Mouse (Mus musculus) erythroblast, adult 5-6 weeks (primary cell): ENCODE results near the gene Lgr4. TPM values are rescaled to one million over a fixed set of nuclear protein-coding genes. Genes with fewer than 3 reads are reported as not detected.

ENCODE experiments used
- ATAC-seq: replicated peaks from 2 replicates; pipeline ENCODE4 v1.8.0; 2016; ENCODE audit warnings: moderate number of reproducible peaks, mild to moderate bottlenecking, moderate TSS enrichment, inconsistent platforms; ENCODE audit not compliant: poor library complexity, low FRiP score, severe bottlenecking
- total RNA-seq, 2 experiments: library from RNA; stranded (forward) in 1 of 2; stranded (reverse) in 1 of 2; fragments of 150-400 nt in 1 of 2; fragments of 200-764, 138-1000 nt in 1 of 2; gene quantifications; 2 replicates each; pipeline versions ENCODE4 v1.2.3 to v1.2.4; 2015 to 2017; ENCODE audit warnings: low replicate concordance in 2 of 2

Gene Lgr4
- total RNA-seq, 2 experiments from 2014 or later: 0.51 to 1.2 TPM

- ATAC-seq: no peak
Measured at GRCm38 (mm10) chr2:109944995-109945394, 27.5 kb downstream of the Lgr4 start.

DNA sequence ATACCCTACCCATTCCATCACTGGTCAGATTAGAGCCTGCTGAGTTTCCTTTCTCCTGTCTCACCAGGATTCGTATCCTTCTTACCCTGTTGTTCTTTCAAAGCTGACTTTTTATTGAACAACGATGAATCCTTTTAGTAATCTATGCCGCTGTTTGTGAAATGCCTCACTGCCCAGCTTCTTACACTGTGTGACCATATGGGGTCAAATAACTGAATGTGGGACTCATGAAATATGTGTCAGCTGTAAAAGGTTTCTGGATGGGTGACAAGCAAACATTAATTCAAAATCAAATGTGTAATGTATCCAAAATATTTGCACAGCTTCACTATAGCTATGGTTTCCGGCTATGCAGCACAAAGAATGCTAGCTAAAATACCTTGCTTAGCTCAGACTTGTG is 28.1 kb downstream of the Lgr4 start:
- ATAC-seq: no peak

DNA sequence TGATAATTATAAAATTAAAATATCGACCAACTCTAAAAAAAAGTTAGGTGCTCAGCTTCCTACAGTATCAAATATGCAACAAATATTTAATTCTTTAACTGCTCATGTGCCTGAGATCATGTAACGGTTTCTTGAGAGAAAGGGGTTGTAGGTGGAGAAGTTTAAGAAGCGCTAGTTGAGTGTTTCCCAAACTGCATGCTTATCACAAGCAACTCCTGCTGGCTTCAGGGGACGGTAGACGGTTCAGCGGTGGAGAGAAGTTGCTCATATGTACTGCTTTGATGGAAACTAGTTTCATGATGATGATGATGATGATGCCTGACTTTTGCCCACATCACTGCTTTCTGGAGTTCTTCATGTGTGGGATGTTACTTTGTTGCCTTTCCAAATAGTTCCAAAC is 29.0 kb downstream of the Lgr4 start:
- no peak for ATAC-seq

- no peak for ATAC-seq
Measured at GRCm38 (mm10) chr2:109949519-109949918, 32.1 kb downstream of the Lgr4 start.

DNA sequence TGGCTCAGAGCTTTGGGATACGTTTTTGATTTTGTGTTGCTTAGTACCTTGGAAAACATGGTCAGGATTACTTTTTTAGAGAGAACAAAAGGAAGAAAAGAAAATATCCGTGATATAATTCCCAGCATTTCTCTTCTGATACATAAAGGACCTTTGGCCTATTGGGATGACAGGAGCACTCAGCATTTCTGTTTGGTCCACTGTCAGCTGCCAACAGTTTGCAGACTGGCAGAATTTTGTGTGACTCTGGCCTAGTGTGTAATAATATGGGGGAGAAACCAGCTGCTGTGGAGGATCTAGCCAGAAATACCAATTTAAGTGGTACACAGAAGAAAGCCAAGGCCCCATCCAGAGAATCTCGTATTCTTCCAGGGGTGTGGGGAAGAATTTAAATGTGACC is 32.9 kb downstream of the Lgr4 start:
- ATAC-seq: no peak

GRCm38 (mm10) chr2:109951050-109951449 is 33.6 kb downstream of the Lgr4 start:
- no peak for ATAC-seq

GRCm38 (mm10) chr2:109953048-109953717 is 35.7 kb downstream of the Lgr4 start:
- ATAC-seq: no peak

DNA sequence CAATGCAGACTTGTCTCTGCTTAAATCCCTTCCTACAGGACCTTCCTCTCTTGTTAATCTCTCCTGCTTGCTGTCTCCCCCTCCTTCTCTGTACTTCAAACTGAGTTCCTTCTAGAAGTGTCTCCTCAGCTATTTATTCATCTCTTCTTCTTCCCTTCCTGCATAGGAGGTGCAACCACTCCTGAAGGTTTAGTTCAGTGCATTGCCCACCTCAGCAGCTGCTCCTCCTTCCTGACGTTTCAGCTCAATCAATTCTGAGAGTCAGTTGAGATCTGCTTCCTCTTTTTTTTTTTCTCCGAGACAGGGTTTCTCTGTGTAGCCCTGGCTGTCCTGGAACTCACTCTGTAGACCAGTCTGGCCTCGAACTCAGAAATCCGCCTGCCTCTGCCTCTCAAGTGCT is 36.4 kb downstream of the Lgr4 start:
- no peak for ATAC-seq

DNA sequence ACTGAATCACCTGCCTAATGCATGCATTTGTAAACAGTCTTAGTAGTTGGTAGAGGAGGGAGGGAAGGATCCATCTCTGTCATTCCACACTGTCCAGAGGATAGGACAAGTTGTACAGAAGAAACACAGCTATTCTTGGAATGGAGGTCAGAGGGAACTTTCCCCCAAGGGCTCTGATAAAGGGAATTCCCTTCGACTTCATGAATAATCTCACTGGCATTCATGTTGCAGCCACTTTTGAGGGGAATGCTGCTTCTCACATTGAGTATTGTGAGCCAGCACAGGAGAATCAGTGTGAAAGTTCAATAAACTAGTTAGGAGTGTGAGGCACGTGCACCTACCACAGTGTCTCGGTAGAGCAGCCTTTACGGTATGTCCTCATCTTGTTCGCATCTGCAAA is 37.6 kb downstream of the Lgr4 start:
- no peak for ATAC-seq

DNA sequence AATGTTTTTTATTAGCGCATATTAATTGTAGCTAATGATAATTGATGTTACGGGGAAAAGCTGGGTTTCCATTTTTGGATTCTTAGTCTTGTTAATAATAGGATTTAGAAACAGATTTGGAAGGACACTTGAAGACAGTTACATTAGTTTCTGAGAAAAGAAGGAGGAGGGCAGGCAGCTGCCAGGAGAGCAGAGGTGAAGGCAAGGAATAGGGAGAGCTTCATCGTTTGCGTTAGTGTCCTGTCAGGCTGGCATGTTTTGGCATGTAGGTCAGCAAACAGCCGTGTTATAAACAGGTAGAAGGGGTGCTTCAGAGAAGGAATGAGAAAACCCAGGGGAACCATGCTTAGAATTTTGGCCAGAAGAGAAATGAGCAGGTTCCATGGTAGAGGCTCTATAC is 38.5 kb downstream of the Lgr4 start:
- ATAC-seq: no peak

- no peak for ATAC-seq
Measured at GRCm38 (mm10) chr2:109956785-109957184, 39.3 kb downstream of the Lgr4 start.

DNA sequence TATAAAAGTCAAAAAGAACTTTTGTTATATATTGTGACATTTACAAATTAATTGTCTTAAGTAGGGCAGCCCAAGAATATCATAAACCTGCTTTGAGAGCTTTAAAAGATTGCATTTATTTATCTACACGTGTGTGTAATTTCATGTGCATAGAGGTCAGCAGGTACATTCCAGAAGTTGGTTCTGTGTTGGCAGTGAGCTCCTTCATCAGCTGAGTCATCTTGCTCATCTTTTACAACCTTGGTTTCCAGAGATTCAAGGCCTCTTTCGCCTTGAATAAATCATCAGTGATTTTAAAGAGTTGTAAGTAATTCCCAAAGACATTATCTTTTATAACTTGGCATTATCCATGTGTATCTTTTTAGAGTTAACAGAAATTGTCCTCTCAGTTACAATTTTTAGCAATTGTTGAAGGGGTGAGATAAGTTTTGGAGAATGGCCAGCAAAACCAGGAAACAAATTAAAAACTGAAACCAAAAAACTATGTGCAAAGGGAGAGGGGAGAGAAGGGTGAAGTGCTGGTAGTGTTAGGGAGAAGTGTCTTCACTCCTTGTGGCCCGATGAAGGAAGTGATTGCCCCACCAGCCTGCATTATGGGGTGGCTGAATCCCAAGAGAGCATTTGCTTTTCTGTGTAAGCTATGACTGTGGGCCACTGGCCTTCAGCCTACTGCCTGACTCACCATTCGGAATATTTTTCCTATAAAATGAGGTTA is 41.4 kb downstream of the Lgr4 start:
- no peak for ATAC-seq

GRCm38 (mm10) chr2:109959407-109960075 is 42.1 kb downstream of the Lgr4 start:
- no peak for ATAC-seq

DNA sequence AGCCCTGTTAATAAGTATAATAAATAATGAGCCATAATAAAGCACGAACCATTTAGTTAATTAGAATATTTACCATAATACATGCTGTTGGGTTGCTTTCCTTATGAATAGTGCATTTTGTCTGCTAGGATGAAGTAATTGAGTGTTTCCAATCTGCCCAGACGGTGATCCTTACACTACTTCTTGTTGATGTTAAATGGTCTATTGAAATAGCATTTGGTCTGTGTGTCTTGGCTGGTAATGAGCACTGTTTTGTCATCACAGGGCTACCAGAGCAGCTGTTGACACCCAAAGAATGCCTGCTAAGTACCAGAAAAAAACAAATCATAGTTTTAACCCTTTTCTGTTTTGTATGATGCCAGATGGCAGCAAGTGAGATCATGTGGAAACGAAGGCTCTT is 42.8 kb downstream of the Lgr4 start:
- no peak for ATAC-seq

DNA sequence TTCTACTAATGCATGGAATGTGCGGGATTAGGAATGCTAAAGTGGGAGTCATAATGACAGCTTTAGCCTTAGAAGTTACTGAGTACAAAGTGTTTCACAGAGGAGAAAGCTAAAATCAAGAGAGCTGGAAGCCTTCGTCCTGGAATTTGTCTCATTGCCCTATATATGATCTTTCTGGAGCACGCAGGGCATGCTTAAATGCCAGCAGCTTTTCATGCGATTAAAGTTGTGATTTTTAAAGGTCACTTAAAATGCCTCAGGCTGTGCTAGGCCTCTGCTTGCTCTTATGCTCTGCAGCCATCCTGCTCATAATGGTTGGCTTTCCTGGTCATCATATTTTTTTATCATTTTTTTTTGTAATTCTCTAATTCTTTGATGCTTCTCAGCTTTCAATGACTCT is 43.7 kb downstream of the Lgr4 start:
- no peak for ATAC-seq

- ATAC-seq: no peak
Measured at GRCm38 (mm10) chr2:109963591-109964258, 46.3 kb downstream of the Lgr4 start.

GRCm38 (mm10) chr2:109965753-109966420 is 48.4 kb downstream of the Lgr4 start:
- no peak for ATAC-seq

- ATAC-seq: no peak
Measured at GRCm38 (mm10) chr2:109966863-109967262, 49.4 kb downstream of the Lgr4 start.

- no peak for ATAC-seq
Measured at GRCm38 (mm10) chr2:109969381-109969780, 51.9 kb downstream of the Lgr4 start.

DNA sequence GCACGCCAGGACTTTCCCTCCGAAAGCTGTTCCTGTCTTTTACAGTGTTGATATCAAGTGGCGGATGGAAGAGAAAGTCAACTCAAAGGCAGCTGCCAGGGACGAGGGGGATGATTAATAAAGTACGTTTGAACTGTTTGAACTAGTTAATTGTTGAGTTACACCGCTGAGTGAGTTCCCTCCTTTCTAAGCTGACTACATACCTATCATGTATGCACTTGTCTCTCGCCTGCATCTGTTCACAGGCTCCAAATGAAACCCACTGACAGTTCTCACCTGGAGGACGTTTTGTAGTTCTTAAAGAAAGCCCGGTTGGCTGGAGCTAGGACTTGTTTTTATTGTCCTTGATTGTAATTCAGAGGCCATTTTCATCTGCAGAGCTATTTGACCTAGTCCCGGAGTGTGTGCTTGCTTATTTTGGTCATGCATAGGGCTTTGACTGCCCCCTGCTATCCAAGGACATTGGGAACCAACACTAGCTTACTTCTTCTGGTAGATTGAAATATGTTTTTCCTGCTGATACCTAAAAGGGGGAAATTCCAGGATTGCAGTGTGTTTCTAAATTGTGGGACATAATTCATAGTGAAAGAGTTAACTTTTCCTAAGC is 52.6 kb downstream of the Lgr4 start:
- no peak for ATAC-seq
